Mouse (Mus musculus): ENCODE results near the gene Cyp11a1.

Cyp11a1 gene

GRCm38 (mm10) chr9:57972776-57973439 is 33.3 kb upstream of the Cyp11a1 start:
- no peak for DNase-seq (ENCODE audit: low read depth)

- no peak for DNase-seq (ENCODE audit: low read depth)
These were observed 32.7 kb upstream of the Cyp11a1 start for GRCm38 (mm10) chr9:57973440-57974066.

GRCm38 (mm10) chr9:57974221-57974620 is 32.0 kb upstream of the Cyp11a1 start:
- DNase-seq (ENCODE audit: low read depth) = no peak

GRCm38 (mm10) chr9:57975200-57975821 is 30.9 kb upstream of the Cyp11a1 start:
- no peak for DNase-seq (ENCODE audit: low read depth)

- no peak for DNase-seq (ENCODE audit: low read depth)
These were observed 28.2 kb upstream of the Cyp11a1 start for GRCm38 (mm10) chr9:57978025-57978424.

GRCm38 (mm10) chr9:57978858-57979257 is 27.4 kb upstream of the Cyp11a1 start:
- DNase-seq (ENCODE audit: low read depth) = no peak

- no peak for DNase-seq (ENCODE audit: low read depth)
These were observed 25.6 kb upstream of the Cyp11a1 start for GRCm38 (mm10) chr9:57980570-57980969.

- DNase-seq (ENCODE audit: low read depth) = no peak
These were observed 20.9 kb upstream of the Cyp11a1 start for GRCm38 (mm10) chr9:57985304-57985703.

- DNase-seq (ENCODE audit: low read depth) = no peak
These were observed 19.9 kb upstream of the Cyp11a1 start for GRCm38 (mm10) chr9:57986293-57986692.

- no peak for DNase-seq (ENCODE audit: low read depth)
These were observed 18.1 kb upstream of the Cyp11a1 start for GRCm38 (mm10) chr9:57988098-57988497.

GRCm38 (mm10) chr9:57989309-57989708 is 16.9 kb upstream of the Cyp11a1 start:
- no peak for DNase-seq (ENCODE audit: low read depth)

- peak; percentile 16 for DNase-seq (ENCODE audit: low read depth)
These were observed 15.6 kb upstream of the Cyp11a1 start for GRCm38 (mm10) chr9:57990438-57991110.

- no peak for DNase-seq (ENCODE audit: low read depth)
These were observed 14.2 kb upstream of the Cyp11a1 start for GRCm38 (mm10) chr9:57992060-57992459.

GRCm38 (mm10) chr9:57992781-57993591 is 13.2 kb upstream of the Cyp11a1 start:
- no peak for DNase-seq (ENCODE audit: low read depth)

GRCm38 (mm10) chr9:57995282-57995681 is 10.9 kb upstream of the Cyp11a1 start:
- DNase-seq (ENCODE audit: low read depth) = no peak

- DNase-seq (ENCODE audit: low read depth) = no peak
These were observed 8.6 kb upstream of the Cyp11a1 start for GRCm38 (mm10) chr9:57997511-57998031.

GRCm38 (mm10) chr9:57998032-57998659 is 8.1 kb upstream of the Cyp11a1 start:
- peak; percentile 40 for DNase-seq (ENCODE audit: low read depth)

- DNase-seq (ENCODE audit: low read depth) = no peak
These were observed 7.5 kb upstream of the Cyp11a1 start for GRCm38 (mm10) chr9:57998685-57999084.

GRCm38 (mm10) chr9:57999676-58000075 is 6.5 kb upstream of the Cyp11a1 start:
- DNase-seq (ENCODE audit: low read depth) = no peak

GRCm38 (mm10) chr9:58003272-58003671 is 2.9 kb upstream of the Cyp11a1 start:
- no peak for DNase-seq (ENCODE audit: low read depth)

- no peak for DNase-seq (ENCODE audit: low read depth)
These were observed 2.3 kb downstream of the Cyp11a1 start for GRCm38 (mm10) chr9:58008336-58009014.

Measured in c-Kit-positive CD71-positive TER-119-negative erythroid progenitor cells, embryonic 14.5 days (primary cell).